Mouse (Mus musculus) urinary bladder, adult 2 months (tissue): ENCODE data around the gene Rgr. TPM values are rescaled to one million over a fixed set of nuclear protein-coding genes. Genes with fewer than 3 reads are reported as not detected.
"Not testable (repeated sequence)": the region's sequence is repeated elsewhere in the genome, so short reads cannot be mapped to it uniquely, and the experiment has no call there.

ENCODE experiments used
- DNase-seq: peaks from one replicate; pipeline ENCODE4 v3.0.0; 2022; ENCODE audit warnings: low spot score
- polyA plus RNA-seq: library from polyadenylated mRNA; depleted of rRNA; stranded (reverse); fragments of >200 nt; gene quantifications from 2 replicates; pipeline ENCODE4 v1.2.3, GENCODE M21; 2012; rRNA removed

Gene Rgr
- polyA plus RNA-seq, 1 experiment: not detected

DNA sequence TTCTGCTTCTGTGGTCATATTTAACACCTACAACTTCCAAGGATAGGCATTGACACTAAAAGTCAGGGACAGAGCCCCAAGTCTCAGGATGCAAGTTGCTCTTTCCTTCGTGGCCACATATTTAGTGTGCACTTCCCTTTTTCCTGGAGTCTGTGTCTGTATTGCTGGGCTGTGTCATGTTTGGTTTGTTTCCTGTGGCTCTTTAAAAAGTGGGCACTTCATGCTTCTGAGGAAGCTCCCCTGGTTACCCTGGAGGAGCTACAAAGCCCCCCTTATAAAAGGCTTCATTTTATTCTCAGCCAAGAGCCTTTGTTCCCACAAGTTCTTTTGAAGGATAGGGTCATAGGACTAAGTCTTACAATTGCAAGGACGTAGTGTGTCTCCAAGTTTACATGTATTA lies 45.9 kb downstream of the Rgr start:
- DNase-seq: no peak

DNA sequence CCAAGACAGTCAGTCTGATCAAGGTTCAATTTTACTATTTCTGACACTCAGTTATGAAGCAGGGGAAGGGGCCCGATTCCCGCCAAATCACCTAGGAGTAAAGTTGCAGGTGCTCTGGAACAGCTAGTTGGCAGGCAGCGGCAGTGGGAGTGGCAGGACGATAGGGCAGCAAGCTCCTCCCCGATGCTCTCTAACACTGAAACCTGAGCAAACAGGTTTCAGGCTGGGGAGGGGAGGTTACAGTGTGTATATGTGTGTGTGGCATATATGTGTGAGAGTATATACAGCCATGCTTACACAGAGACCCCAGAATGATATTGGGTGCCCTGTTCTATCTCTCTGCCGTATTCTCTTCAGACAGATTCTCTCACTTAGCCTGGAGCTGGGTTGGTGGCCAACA lies 48.0 kb downstream of the Rgr start:
- not testable (repeated sequence) for DNase-seq

DNA sequence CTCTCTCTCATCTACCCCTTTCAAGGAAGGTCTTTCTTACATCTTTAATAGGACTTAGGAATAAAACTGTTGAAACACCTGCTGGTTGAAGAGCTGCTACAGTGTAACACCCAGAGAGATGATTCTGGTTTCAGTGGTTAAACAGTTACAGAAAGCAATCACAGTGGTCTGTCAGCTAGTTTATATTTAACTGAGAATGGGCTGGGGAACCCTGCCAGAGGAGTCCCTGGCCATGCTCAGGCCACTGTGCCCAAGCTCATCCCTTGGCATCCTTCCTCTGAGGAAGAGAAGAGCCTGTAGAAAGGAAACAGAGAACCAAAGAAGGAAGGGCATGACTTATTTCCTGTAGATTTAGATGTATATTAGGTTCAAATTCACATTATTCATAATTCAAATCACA lies 59.0 kb downstream of the Rgr start:
- no peak for DNase-seq

DNA sequence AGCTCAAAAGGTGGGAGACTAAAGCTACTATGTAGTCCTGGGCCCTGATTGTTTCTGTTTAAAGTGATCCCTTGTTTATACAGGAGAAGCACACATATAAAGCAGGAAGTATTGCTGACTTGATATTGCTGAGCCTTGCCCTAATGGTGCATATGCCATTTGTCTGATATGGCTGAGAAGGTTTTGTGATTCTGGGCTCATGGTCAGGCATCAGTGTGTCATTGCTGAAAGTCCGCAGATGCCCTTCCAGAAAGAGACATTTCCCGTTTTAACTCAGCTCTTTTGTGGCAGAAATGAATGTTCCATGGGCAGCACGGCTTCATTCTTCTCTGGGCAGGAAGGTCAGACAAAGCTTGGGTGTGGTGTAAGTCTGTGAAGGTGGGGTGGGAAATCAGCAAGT lies 63.1 kb downstream of the Rgr start:
- DNase-seq: no peak

Other genes starting within 250 kb of the Rgr start
- 31.5 and 44.1 TPM in 2 replicates for gene Ccser2, start 80.2 kb downstream of the Rgr start, polyA plus RNA-seq
- 0.01 TPM in 1 of 2 replicates, not detected in the other for gene Lrit1, start 5.9 kb upstream of the Rgr start, polyA plus RNA-seq
- gene Lrit2, start 19.0 kb upstream of the Rgr start, polyA plus RNA-seq: not detected in 2 replicates
- 0.03 and 0.04 TPM in 2 replicates for gene Cdhr1, start 49.4 kb upstream of the Rgr start, polyA plus RNA-seq
- gene 2610528A11Rik, start 65.1 kb upstream of the Rgr start, polyA plus RNA-seq: 0.23 and 0.29 TPM in 2 replicates
- gene Ghitm, start 86.3 kb upstream of the Rgr start, polyA plus RNA-seq: 152 and 160 TPM in 2 replicates